Mouse (Mus musculus) G1E (cell line): ENCODE measurements around the gene BC067074.

Experiments
- CTCF ChIP-seq: IDR thresholded peaks from 2 replicates; pipeline ENCODE4 v1.5.1; 2012; ENCODE audit warnings: low read depth, low read length, inconsistent platforms, mixed read lengths
- GATA1 ChIP-seq: IDR thresholded peaks from 2 replicates; pipeline ENCODE4 v1.6.1; 2012; ENCODE audit warnings: borderline replicate concordance, low read length, inconsistent platforms, mixed read lengths
- GATA2 ChIP-seq: IDR thresholded peaks from 2 replicates; pipeline ENCODE4 v1.6.1; 2012; ENCODE audit warnings: low read depth, low read length, inconsistent platforms, borderline replicate concordance
- POLR2AphosphoS5 ChIP-seq: IDR thresholded peaks from 2 replicates; pipeline ENCODE4 v1.6.1; 2012; ENCODE audit warnings: low read depth, low read length, inconsistent platforms; ENCODE audit not compliant: insufficient replicate concordance
- TAL1 ChIP-seq: conservative IDR thresholded peaks from 2 replicates; pipeline ENCODE4 v1.6.1; 2012; ENCODE audit warnings: low read depth, low read length, inconsistent platforms, mixed read lengths

DNA sequence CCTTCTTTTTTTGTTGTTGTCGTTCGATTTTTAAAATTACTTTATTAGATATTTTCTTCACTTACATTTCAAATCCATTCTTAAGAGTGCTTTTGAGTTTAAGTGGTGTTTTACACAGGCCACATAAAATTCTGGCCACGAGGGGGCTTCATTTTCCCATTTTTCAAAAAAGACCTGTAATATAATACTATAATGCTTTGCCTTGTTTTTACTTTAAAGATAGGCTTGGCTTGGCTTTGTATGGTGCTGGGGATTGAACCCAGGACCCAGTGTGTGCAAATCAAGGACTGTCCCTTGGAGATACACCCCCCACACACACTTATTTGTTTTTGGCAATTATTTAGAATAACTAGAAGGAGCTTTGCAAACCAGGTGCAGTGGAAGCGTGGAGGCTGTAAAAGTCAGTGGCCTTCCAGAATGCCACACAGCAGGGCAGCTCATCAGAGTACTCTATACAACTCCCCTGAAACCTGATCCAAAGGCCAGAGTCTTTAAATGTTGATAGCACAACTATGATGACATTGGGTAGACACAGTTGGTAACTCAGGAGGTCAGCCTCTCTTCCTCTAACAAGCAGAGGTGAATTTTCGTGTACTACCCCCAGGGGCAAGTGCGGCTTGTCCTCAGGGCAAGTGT is 44.4 kb downstream of the BC067074 start:
- TF ChIP-seq CTCF (no peak), GATA1 (no peak), GATA2 (no peak), POLR2AphosphoS5 (no peak), TAL1 (no peak)
